Mouse (Mus musculus): Measurements from ENCODE around the gene Slco1a4.

DNA sequence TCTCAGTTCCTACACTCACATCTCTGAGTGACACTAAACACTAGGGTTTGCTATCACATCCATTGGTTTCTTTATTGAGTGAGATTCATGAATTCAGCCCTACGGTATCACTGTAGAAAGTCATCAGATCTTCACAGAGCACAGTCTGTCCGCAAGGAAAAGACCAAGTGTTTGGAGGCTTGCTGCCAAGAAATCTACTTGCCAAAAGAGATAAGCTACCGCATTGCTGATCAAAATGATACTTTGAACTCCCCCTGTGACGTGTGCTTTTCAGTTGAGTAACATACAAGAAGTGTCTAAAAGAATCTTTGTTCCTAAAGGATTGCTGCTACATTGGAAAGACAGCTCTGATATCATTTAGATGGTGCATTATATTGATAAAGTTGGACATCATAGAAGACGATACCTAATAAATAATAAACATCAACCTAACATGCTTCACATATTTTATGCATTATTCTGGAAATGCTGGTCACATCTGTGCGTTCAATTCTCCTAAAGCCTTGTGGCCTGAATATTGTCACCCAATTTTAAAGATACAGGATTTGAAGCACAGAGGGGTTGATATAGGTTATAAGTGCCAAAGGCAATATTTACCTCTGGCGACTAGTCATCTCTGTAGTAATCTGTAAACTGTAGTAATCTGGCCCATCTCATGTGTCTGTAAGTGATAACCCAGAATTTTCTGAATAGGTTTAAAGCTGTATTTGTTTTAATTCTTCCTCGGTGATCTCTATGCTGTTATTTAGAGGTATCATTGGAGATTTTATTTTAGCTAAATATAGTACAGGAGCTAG, 1.9 kb upstream of the Slco1a4 start:
- TF ChIP-seq CTCF (IDR thresholded peaks at IDR 0.05; ENCODE audit: extremely low read depth, insufficient read length, insufficient replicate concordance, low read depth, low read length): no peak
- no peak for TF ChIP-seq POLR2A (IDR thresholded peaks at IDR 0.05; ENCODE audit: low read depth, low read length)
